Mouse (Mus musculus): ENCODE measurements around the gene Acad9.

DNA sequence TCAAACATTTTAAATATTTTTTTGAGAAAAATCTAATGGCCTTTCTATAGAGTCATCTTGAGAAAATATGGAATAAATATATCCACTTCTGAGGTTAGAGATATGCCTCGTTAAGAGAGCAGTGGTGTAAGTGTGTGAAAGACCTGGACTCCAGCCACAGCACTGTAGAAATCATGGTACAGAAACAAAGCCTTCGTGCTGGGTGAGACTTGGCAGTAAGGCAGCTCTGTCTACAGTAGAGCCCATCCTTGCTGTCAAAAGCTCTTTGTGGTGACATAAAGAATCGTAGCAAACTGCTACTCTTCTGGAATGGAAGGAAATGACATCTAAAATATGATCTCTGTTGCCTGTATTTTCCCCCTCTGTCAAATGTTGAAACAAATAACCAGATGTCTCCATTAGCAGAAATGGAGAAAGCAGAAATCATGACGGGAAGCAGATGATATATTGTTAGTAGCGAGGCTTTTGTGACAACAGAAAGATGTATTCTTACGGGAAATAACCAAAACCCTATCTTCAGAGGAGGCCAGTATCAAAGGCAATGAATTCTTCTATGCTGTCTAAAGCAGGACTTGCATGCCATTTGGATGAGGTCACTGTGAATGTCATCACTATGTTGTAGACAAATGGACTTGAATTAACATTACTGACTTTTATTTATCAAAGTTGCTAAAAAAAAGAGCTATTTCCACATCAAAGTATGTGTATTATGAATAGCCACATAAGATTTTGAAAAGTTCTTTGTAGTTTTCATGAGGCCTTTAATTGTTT lies 33.9 kb upstream of the Acad9 start:
- no peak for TF ChIP-seq MAFK (IDR thresholded peaks at IDR 0.05; ENCODE audit: insufficient read depth, low read depth, low read length)
- TF ChIP-seq CHD2 (IDR thresholded peaks at IDR 0.05; ENCODE audit: low read depth, low read length) = no peak
- TF ChIP-seq ZC3H11A (IDR thresholded peaks at IDR 0.05; ENCODE audit: borderline replicate concordance, low read depth, low read length) = no peak

Measured in ES-E14 (cell line).